Mouse (Mus musculus): ENCODE data around the gene Rab8b. TPM values are rescaled to one million over a fixed set of nuclear protein-coding genes. Genes with fewer than 3 reads are reported as not detected.
A peak's percentile ranks its signal among the peaks of the same experiment; 100 is the strongest.
"Not testable (repeated sequence)": the region's sequence is repeated elsewhere in the genome, so short reads cannot be mapped to it uniquely, and the experiment has no call there.

Rab8b gene
- polyA plus RNA-seq, 1 experiment: 2.7 TPM

DNA sequence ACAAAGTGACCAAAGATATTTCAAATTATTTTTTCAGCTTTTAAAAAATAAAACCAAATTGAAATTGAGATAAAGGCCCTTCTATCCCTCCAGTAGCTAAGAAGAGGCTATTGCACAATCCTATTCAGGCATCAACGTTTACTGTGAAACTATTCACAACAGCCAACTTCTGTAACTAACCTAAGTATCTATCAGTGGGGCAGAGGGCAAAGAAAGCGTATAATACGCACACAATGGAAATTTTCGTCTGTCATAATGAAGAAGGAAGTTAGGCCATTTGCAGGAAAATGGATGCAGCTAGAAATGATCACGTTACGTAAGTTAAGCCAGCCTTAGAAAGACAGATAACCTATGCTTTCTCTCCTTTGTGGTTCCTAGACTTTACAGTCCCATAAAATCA lies 40.0 kb downstream of the Rab8b start:
- H3K36me3 ChIP-seq (ENCODE audit: control insufficient read depth, insufficient read depth, low read length): no peaks in the 10 kb centered on the region
- H3K27ac ChIP-seq (ENCODE audit: insufficient read depth, low read depth, low read length): no peak overlapping the region
- H3K4me1 ChIP-seq (ENCODE audit: control insufficient read depth, insufficient read depth, insufficient read length, low read length): peaks cover 4% of the 10 kb centered on the region; the same call in 1 of the 2 replicates
- WGBS: 77% methylated on average over 6 of the region's 6 CpGs
- no peak overlapping the region for H3K4me3 ChIP-seq (ENCODE audit: low read depth, low read length)
- no peak for TF ChIP-seq POLR2A (IDR thresholded peaks at IDR 0.05; ENCODE audit: low read depth, low read length)
- TF ChIP-seq CTCF (IDR thresholded peaks at IDR 0.05; ENCODE audit: extremely low read depth, insufficient read length, insufficient replicate concordance, low read depth, low read length): no peak
- no peaks in the 10 kb centered on the region for H3K27me3 ChIP-seq (ENCODE audit: control insufficient read depth, insufficient read depth, low read length)

DNA sequence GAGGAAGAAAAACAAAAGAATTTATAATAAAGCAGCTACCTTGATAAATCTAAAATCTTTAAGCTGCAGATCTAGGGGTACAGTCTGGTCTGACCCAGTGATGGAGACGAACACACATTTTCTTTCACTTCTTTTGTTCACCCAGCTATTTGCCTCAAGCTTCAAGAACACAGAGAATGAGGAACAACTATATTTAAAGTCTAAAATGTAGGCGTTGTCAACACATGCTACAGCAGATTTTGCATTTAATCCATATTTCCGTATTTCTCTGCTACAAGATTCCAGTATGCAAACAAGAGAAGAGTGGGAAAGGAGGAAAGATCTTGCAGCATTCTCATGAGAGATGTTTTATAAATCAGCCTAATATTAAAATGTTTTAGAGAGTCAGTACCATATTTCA lies 40.6 kb downstream of the Rab8b start:
- WGBS: 87% methylated on average over 3 of the region's 3 CpGs
- Histone ChIP-seq H3K4me1 (ENCODE audit: control insufficient read depth, insufficient read depth, insufficient read length, low read length) (peaks cover 4% of the 10 kb centered on the region; the same call in 1 of the 2 replicates), H3K27me3 (ENCODE audit: control insufficient read depth, insufficient read depth, low read length) (no peaks in the 10 kb centered on the region), H3K36me3 (ENCODE audit: control insufficient read depth, insufficient read depth, low read length) (no peaks in the 10 kb centered on the region), H3K27ac (ENCODE audit: insufficient read depth, low read depth, low read length) (no peak overlapping the region), H3K4me3 (ENCODE audit: low read depth, low read length) (no peak overlapping the region)
- TF ChIP-seq POLR2A (IDR thresholded peaks at IDR 0.05; ENCODE audit: low read depth, low read length): no peak
- TF ChIP-seq CTCF (IDR thresholded peaks at IDR 0.05; ENCODE audit: extremely low read depth, insufficient read length, insufficient replicate concordance, low read depth, low read length): no peak

DNA sequence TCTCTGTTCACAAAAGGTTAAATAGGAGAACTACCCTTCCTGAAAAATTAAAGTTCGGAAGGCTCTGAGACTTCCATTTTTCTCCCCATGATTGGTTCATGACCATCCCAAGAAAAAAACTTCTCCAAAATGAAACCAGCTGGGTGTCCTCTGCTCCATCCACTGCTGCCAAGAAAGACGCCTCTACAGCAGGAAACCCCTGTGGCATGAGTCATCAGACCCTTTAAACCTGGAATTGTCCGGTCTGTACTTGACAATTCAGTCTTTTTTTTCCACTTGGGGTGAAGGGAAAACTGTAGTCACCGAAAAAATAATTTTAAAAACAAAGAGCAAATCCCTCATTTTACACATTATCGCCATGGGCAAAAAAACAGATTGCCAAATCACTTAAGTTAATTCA lies 42.9 kb downstream of the Rab8b start:
- no peaks in the 10 kb centered on the region for H3K36me3 ChIP-seq (ENCODE audit: control insufficient read depth, insufficient read depth, low read length)
- TF ChIP-seq POLR2A (IDR thresholded peaks at IDR 0.05; ENCODE audit: low read depth, low read length): no peak
- no peaks in the 10 kb centered on the region for H3K27me3 ChIP-seq (ENCODE audit: control insufficient read depth, insufficient read depth, low read length)
- no peak overlapping the region for H3K4me3 ChIP-seq (ENCODE audit: low read depth, low read length)
- H3K4me1 ChIP-seq (ENCODE audit: control insufficient read depth, insufficient read depth, insufficient read length, low read length): peaks cover 6% of the 10 kb centered on the region; the same call in 1 of the 2 replicates
- 71% methylated on average over 5 of the region's 5 CpGs for WGBS
- H3K27ac ChIP-seq (ENCODE audit: insufficient read depth, low read depth, low read length): peak overlapping the region; percentile 53; the same call in 1 of the 2 replicates

DNA sequence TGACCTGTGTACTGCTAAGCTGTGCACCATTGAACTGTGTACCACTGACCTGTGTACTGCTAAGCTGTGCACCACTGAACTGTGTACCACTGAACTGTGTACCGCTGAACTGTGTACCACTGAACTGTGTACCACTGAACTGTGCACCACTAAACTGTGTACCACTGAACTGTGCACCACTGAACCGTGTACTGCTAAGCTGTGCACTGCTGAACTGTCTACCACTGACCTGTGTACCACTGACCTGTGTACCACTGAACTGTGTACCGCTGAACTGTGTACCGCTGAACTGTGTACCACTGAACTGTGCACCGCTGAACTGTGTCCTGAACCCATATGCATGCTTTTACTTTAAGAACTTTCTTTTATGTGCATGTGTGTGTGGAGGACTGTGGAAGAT lies 45.2 kb downstream of the Rab8b start:
- H3K27ac ChIP-seq (ENCODE audit: insufficient read depth, low read depth, low read length): peak overlapping the region; percentile 50
- WGBS: 96% methylated on average over 5 of the region's 5 CpGs
- no peaks in the 10 kb centered on the region for H3K36me3 ChIP-seq (ENCODE audit: control insufficient read depth, insufficient read depth, low read length)
- TF ChIP-seq POLR2A (IDR thresholded peaks at IDR 0.05; ENCODE audit: low read depth, low read length) (no peak), CTCF (IDR thresholded peaks at IDR 0.05; ENCODE audit: extremely low read depth, insufficient read length, insufficient replicate concordance, low read depth, low read length) (no peak)
- H3K4me1 ChIP-seq (ENCODE audit: control insufficient read depth, insufficient read depth, insufficient read length, low read length): peaks cover 6% of the 10 kb centered on the region; the same call in 1 of the 2 replicates
- no peaks in the 10 kb centered on the region for H3K27me3 ChIP-seq (ENCODE audit: control insufficient read depth, insufficient read depth, low read length)
- no peak overlapping the region for H3K4me3 ChIP-seq (ENCODE audit: low read depth, low read length)

DNA sequence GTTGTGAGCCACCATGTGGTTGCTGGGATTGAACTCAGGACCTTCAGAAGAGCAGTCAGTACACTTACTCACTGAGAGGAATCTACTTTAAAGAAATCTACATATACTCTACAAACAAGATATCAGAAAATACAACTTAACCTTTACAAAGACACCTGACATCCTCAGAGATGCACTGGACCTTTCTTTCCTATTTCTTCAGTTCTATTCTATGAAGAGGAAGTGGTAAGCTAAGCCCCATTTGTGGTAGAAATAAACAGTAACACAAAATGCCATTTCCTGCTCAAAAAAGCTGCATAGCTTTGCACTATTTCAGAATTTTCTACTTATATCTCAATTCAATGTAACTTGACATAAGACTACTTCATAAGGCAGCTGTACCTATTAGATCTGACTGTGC lies 46.0 kb downstream of the Rab8b start:
- Histone ChIP-seq H3K27me3 (ENCODE audit: control insufficient read depth, insufficient read depth, low read length) (no peaks in the 10 kb centered on the region), H3K4me1 (ENCODE audit: control insufficient read depth, insufficient read depth, insufficient read length, low read length) (peaks cover 6% of the 10 kb centered on the region; the same call in 1 of the 2 replicates), H3K36me3 (ENCODE audit: control insufficient read depth, insufficient read depth, low read length) (no peaks in the 10 kb centered on the region), H3K27ac (ENCODE audit: insufficient read depth, low read depth, low read length) (no peak overlapping the region), H3K4me3 (ENCODE audit: low read depth, low read length) (no peak overlapping the region)
- TF ChIP-seq POLR2A (IDR thresholded peaks at IDR 0.05; ENCODE audit: low read depth, low read length) (no peak), CTCF (IDR thresholded peaks at IDR 0.05; ENCODE audit: extremely low read depth, insufficient read length, insufficient replicate concordance, low read depth, low read length) (no peak)

DNA sequence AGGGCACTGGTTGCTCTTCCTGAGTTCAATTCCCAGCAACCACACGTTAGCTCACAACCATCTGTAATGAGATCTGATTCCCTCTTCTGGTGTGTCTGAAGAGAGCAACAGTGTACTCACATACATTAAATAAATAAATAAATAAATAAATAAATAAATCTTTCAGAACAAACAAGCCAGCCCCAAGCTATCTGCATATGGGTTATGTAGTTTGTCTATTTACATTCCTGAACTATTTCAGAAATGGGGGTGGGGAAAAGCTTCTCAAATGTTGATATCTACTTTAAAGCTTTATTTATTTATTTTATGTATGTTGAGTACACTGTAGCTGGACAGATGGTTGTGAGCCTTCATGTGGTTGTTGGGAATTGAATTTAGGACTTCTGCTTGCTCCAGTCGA lies 46.5 kb downstream of the Rab8b start:
- 71% methylated on average over 2 of the region's 2 CpGs for WGBS
- not testable (repeated sequence) for H3K36me3 ChIP-seq (ENCODE audit: control insufficient read depth, insufficient read depth, low read length); H3K27me3 ChIP-seq (ENCODE audit: control insufficient read depth, insufficient read depth, low read length); H3K27ac ChIP-seq (ENCODE audit: insufficient read depth, low read depth, low read length); H3K4me1 ChIP-seq (ENCODE audit: control insufficient read depth, insufficient read depth, insufficient read length, low read length); H3K4me3 ChIP-seq (ENCODE audit: low read depth, low read length)

DNA sequence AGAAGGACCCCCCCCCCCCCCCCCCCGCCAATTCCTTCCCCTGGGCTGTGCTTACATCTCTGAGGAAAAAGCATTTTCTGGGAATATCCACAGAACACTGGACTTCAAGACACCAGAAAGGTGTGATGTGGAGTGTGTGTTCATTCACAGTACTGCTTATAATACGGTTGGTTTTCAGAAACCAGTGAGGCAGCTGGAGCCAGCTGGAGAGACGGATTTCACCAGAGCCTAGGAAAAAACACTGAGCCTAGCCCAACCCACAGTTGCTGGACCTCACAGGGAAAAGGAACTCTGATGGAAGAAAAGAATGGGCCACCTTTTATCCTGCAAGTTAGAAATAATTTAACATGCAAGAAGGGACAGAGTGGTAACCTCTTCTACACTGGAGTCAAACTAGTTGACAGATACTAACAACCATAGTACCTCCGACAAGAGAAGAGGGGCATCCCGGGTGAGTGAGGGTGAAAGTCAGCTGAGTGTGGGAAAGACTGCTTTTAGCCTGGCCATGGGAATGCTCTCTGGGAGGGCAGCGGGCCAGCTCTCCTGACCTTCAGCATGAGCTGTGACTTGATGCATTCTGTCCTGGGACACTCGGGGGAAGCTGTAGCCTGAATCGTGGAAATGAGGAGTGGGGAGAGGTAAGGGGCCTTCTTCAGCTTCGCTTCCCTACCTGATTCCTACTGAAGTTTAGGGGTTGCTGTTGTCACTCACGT lies 47.3 kb downstream of the Rab8b start:
- 82% methylated on average over 10 of the region's 10 CpGs for WGBS
- TF ChIP-seq CTCF (IDR thresholded peaks at IDR 0.05; ENCODE audit: extremely low read depth, insufficient read length, insufficient replicate concordance, low read depth, low read length): no peak
- no peak for TF ChIP-seq POLR2A (IDR thresholded peaks at IDR 0.05; ENCODE audit: low read depth, low read length)
- Histone ChIP-seq H3K27ac (ENCODE audit: insufficient read depth, low read depth, low read length) (peak overlapping the region; percentile 32), H3K27me3 (ENCODE audit: control insufficient read depth, insufficient read depth, low read length) (no peaks in the 10 kb centered on the region), H3K4me1 (ENCODE audit: control insufficient read depth, insufficient read depth, insufficient read length, low read length) (peaks cover 6% of the 10 kb centered on the region; the same call in 1 of the 2 replicates), H3K4me3 (ENCODE audit: low read depth, low read length) (no peak overlapping the region), H3K36me3 (ENCODE audit: control insufficient read depth, insufficient read depth, low read length) (no peaks in the 10 kb centered on the region)
